ENCODE assay signal across 16 mouse cellular contexts in genomic region chr6:94750228-94751100, GRCm38 (mm10). TPM values are rescaled to one million over a fixed set of nuclear protein-coding genes. Genes with fewer than 3 reads are reported as not detected.
A peak's percentile ranks its signal among the peaks of the same experiment; 100 is the strongest.
DNase-seq lines count a peak whose midpoint lies in the region; ATAC-seq and TF ChIP-seq lines count a peak whose summit lies in the region.
"Had no signal": no experiment of that assay in that cellular context is flagged by ENCODE, and none has a peak within 500 bp of the region (broad histone marks: within the 10 kb centered on the region; RNA-seq: fewer than 3 reads in every experiment).

No protein-coding gene starts in this region.

- no peaks in the 10 kb centered on the region for H3K9me3 ChIP-seq in forebrain, embryonic 12.5 days
- H3K9me3 ChIP-seq in hindbrain, embryonic 15.5 days: no peaks in the 10 kb centered on the region
- H3K9me3 ChIP-seq in neural tube, embryonic 12.5 days: no peaks in the 10 kb centered on the region
- no peaks in the 10 kb centered on the region for H3K9me3 ChIP-seq in heart, embryonic 12.5 days (replicated peaks)

- H3K9ac ChIP-seq in forebrain, embryonic 12.5 days: no peak overlapping the region
- H3K9ac ChIP-seq in hindbrain, embryonic 15.5 days: no peak overlapping the region
- no peak overlapping the region for H3K9ac ChIP-seq in neural tube, embryonic 12.5 days
- no peak overlapping the region for H3K9ac ChIP-seq in heart, embryonic 12.5 days
- H3K9ac ChIP-seq: limb, embryonic 13.5 days had no signal

- no peak overlapping the region for H3K4me3 ChIP-seq in forebrain, embryonic 12.5 days (replicated peaks)
- no peak overlapping the region for H3K4me3 ChIP-seq in hindbrain, embryonic 15.5 days
- H3K4me3 ChIP-seq in neural tube, embryonic 12.5 days: no peak overlapping the region
- no peak overlapping the region for H3K4me3 ChIP-seq in heart, embryonic 12.5 days
- H3K4me3 ChIP-seq in layer of hippocampus, adult 2 months: no peak overlapping the region
- H3K4me3 ChIP-seq: limb, embryonic 13.5 days had no signal

- no peaks in the 10 kb centered on the region for H3K36me3 ChIP-seq in forebrain, embryonic 12.5 days (replicated peaks)
- no peaks in the 10 kb centered on the region for H3K36me3 ChIP-seq in hindbrain, embryonic 15.5 days
- no peaks in the 10 kb centered on the region for H3K36me3 ChIP-seq in neural tube, embryonic 12.5 days
- no peaks in the 10 kb centered on the region for H3K36me3 ChIP-seq in heart, embryonic 12.5 days
- H3K36me3 ChIP-seq: limb, embryonic 13.5 days had no signal

- DNase-seq in brain, adult 2 months (ENCODE audit: low read depth, low spot score): peak; percentile 26
- DNase-seq in layer of hippocampus, adult 2 months (ENCODE audit: low spot score in 2 of 2): no peak
- no peak for DNase-seq in cerebellum, adult 11-12 months
- DNase-seq in urinary bladder, postnatal 10 days (ENCODE audit: low spot score): no peak
- DNase-seq: cerebellum, postnatal 36 days; gastrocnemius, postnatal 14 days; kidney, postnatal 25 days; layer of hippocampus, postnatal 36 days; lung, adult 18-20 months had no signal

- H3K4me2 ChIP-seq in forebrain, embryonic 12.5 days: peak overlapping the region; percentile 35
- H3K4me2 ChIP-seq in hindbrain, embryonic 15.5 days: peak overlapping the region; percentile 33
- H3K4me2 ChIP-seq in neural tube, embryonic 12.5 days (replicated peaks): peak overlapping the region; percentile 44
- H3K4me2 ChIP-seq in heart, embryonic 12.5 days: no peak overlapping the region
- H3K4me2 ChIP-seq: limb, embryonic 13.5 days had no signal

- ATAC-seq in forebrain, embryonic 12.5 days (ENCODE audit: low FRiP score): peak; percentile 80
- ATAC-seq in hindbrain, embryonic 15.5 days (ENCODE audit: low FRiP score, low read depth): peak; percentile 27; the same call in 1 of the 2 replicates
- ATAC-seq in neural tube, embryonic 12.5 days (ENCODE audit: low FRiP score, low read depth): peak; percentile 80
- ATAC-seq in heart, embryonic 12.5 days (ENCODE audit: insufficient number of reproducible peaks, low FRiP score): no peak
- ATAC-seq: activated CD4-positive, CD25-positive, alpha-beta regulatory T cell, adult 4 months had no signal

- TF ChIP-seq CTCF in layer of hippocampus, adult 2 months (conservative IDR thresholded peaks at IDR 0.05): no peak

- peak overlapping the region; percentile 66 for H3K27ac ChIP-seq in forebrain, embryonic 12.5 days
- H3K27ac ChIP-seq in hindbrain, embryonic 15.5 days (replicated peaks): no peak overlapping the region
- no peak overlapping the region for H3K27ac ChIP-seq in neural tube, embryonic 12.5 days
- H3K27ac ChIP-seq in heart, embryonic 12.5 days (ENCODE audit: poor library complexity, severe bottlenecking): no peak overlapping the region
- no peak overlapping the region for H3K27ac ChIP-seq in layer of hippocampus, adult 2 months
- H3K27ac ChIP-seq: limb, embryonic 13.5 days had no signal

- H3K4me1 ChIP-seq in forebrain, embryonic 12.5 days: peaks cover 33% of the 10 kb centered on the region
- H3K4me1 ChIP-seq in hindbrain, embryonic 15.5 days (replicated peaks): 0 out of 2 replicates have a peak, but pooled peaks cover 2% of the 10 kb centered on the region
- H3K4me1 ChIP-seq in neural tube, embryonic 12.5 days: peaks cover 9% of the 10 kb centered on the region
- H3K4me1 ChIP-seq in heart, embryonic 12.5 days (replicated peaks): no peaks in the 10 kb centered on the region

- 3% methylated on average over 13 of the region's 13 CpGs for WGBS in forebrain, embryonic 12.5 days
- WGBS in hindbrain, embryonic 15.5 days: 11% methylated on average over 13 of the region's 13 CpGs
- 8% methylated on average over 13 of the region's 13 CpGs for WGBS in neural tube, embryonic 12.5 days
- 31% methylated on average over 13 of the region's 13 CpGs for WGBS in heart, embryonic 12.5 days

- H3K27me3 ChIP-seq in forebrain, embryonic 12.5 days: no peaks in the 10 kb centered on the region
- H3K27me3 ChIP-seq in hindbrain, embryonic 15.5 days: no peaks in the 10 kb centered on the region
- H3K27me3 ChIP-seq in neural tube, embryonic 12.5 days (replicated peaks): no peaks in the 10 kb centered on the region
- H3K27me3 ChIP-seq in heart, embryonic 12.5 days (replicated peaks): no peaks in the 10 kb centered on the region
- H3K27me3 ChIP-seq: limb, embryonic 13.5 days had no signal

RNA-seq across cellular contexts. Expression of gene Lrig1, which starts 50.5 kb away (rescaled TPM):
- 16.6 and 17.7 TPM in 2 replicates for polyA plus RNA-seq in forebrain, embryonic 12.5 days (2016; fragmentation: Nextera tagmentation; extraction: Ambion mirVana)
- polyA plus RNA-seq in hindbrain, embryonic 15.5 days (2015; fragmentation: Nextera tagmentation; extraction: Ambion mirVana): 20.6 and 23.8 TPM in 2 replicates
- polyA plus RNA-seq in neural tube, embryonic 12.5 days (2016; fragmentation: Nextera tagmentation; extraction: Ambion mirVana): 20.4 and 21.0 TPM in 2 replicates
- 14.6 and 16.5 TPM in 2 replicates for polyA plus RNA-seq in heart, embryonic 12.5 days (2016; fragmentation: Nextera tagmentation; extraction: Ambion mirVana)
- 10 to 100 TPM; 26.2 to 27.4 TPM for total RNA-seq in layer of hippocampus, adult 2 months (2021)
- total RNA-seq: CH12.LX had no signal
